Mouse (Mus musculus) adrenal gland, postnatal 36 days (tissue): ENCODE results near the gene Cks1brt. TPM values are rescaled to one million over a fixed set of nuclear protein-coding genes. Genes with fewer than 3 reads are reported as not detected.
"Not testable (repeated sequence)": the region's sequence is repeated elsewhere in the genome, so short reads cannot be mapped to it uniquely, and the experiment has no call there.

Experiments
- DNase-seq, 2 experiments: peaks; one replicate each; pipeline ENCODE4 v3.0.0; 2021; ENCODE audit warnings: mixed read lengths in 1 of 2
- long read RNA-seq, 2 experiments: library from polyadenylated mRNA; stranded (forward); transcript quantifications; one replicate each; pipeline ENCODE4 v2.0.0; 2021; ENCODE audit warnings: borderline sequencing depth in 2 of 2
- microRNA-seq: library from miRNA; unstranded; fragments of <30 nt; microRNA quantifications from one replicate; pipeline ENCODE4 v1.2.0, GENCODE M21; 2021
- total RNA-seq, 2 experiments: library from RNA; stranded (reverse); gene quantifications; 2 replicates each; pipeline ENCODE4 v1.2.3; 2021

Cks1brt gene
- total RNA-seq = not detected
- long read RNA-seq, experiment 1 = 0 reads
- long read RNA-seq, experiment 2 = 0 reads

DNA sequence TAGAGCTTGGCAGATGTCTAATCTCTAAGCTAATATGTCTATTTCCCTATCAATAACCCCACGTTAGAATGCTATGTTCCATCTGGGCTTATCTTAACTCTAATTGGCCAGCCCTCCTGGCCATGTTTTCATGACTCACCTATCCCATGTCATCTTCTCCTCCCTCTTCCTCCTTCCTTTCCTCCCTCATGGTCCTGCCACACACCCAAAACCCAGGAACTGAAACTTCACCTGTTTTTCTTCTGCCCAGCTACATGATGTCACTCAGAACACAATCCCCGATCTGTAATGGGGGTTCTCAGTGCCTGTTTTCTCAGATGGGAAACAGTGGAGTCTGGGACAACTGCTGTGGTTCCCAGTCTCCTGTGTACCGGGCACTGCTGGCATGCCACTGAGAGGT lies at the start of gene Cks1brt:
Cks1brt (plus strand) TSS at position 301 of the 400 bp plus-strand sequence.
- DNase-seq = no peak

DNA sequence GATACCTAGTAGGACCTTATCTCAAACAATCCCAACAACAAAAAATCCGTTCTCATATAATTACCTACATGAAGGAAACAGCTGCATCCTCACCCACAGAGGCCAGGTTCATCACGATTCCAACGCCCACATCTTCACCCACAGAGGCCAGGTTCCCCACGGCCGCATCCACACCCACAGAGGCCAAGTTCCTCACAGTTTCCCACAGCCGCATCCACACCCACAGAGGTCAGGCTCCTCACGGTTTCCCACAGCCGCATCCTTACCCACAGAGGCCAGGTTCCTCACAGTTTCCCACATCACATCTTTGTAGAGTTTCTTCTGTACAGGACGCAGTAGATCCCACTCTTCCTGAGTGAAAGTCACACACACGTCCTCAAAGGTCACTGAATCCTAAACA lies 38.5 kb upstream of the Cks1brt start:
- no peak for DNase-seq

DNA sequence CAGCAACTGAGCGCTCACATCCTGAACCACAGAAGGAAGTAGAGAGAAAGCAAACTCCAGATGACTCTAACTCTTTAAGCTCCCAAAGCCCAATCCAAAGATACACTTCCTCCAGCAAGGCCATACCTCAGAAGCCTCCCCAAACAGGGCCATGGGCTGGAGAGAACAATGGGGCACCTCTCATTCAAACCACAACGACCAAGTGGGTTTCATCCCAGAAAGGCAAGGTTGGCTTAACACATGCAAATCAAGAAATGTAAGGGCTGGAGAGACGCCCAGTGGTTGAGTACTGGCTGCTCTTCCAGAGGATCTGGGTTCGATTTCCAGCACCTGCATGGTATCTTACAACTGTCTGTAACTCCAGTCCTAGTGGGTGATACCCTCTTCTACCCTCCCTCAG lies 36.2 kb upstream of the Cks1brt start:
- DNase-seq = no peak

DNA sequence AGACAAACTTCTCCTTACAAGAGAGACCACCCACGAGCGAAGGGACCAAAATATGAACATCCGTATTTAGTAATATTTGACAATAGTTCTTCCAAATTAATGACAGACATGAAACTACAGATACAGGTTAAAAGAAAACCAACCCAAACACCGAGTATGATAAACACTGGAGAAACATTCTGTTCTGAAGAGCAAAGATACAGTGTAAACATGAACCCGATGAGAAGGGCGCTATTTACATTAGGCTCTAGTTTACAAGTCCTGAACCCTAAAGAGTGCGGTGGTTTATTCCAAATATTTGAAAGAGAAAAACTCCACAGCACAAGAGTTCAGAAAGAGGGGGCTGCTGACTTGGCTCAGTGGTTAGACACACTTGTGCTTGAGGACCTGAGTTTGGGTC lies 34.7 kb upstream of the Cks1brt start:
- no peak for DNase-seq

DNA sequence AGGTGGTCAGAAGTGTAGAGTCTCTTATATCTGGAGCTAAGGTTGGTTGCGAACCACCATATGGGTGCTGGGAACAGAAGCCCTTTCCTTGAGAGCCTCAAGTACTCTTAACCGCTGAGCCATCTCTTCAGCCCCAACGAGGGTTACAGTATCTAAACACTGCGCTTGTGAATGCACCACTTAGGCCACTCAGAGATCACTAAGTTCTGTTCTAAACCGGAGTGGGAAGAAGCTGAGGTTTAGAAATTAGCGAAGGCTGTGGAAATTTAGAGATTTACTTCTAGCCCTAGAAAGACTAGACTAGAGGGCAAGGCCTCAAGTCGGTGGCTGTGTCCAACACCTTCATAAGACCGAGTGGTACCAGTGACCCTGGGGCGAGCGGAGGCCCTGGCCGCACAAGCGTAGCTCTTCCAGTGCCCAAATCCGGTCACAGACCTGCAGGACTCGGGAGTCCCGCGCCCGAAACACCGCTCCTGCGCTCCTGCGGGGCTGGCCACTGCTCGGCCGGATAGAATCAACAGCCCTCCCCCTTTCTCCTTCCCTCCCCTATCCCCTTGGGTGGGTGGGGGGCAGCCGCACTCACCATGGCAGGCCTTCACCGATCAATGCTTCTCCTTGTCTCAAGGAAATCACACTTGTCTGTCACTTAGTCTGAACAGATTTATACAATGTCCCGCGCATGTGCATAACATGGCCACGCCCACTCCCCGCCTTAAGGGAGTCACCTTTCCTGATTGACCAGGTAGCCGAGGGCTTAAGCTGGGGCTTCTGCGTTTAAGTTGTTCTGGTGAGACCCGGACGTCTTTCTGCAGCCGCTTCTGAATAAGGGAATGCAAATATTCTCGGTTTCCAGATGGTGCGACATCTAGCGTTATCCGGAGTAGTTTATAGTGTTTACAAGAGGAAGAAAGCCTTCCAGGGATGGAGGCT lies 32.4 kb upstream of the Cks1brt start:
- DNase-seq = peak; percentile 86 to 88

DNA sequence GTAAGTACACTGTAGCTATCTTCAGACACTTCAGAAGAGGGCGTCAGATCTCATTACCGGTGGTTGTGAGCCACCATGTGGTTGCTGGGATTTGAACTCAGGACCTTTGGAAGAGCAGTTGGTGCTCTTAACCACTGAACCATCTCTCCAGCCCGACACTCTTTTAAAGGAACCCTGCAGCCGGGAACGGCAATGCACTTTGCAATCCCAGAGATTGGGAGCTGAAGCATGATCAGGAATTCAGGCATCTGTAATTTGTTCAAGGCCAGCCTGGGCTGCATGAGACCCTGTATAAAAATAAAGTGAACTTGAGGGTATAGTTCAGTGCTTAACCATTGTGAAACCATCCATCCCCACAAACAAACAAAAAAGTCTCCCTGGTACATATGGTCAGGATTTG lies 31.5 kb upstream of the Cks1brt start:
- DNase-seq = not testable (repeated sequence)

DNA sequence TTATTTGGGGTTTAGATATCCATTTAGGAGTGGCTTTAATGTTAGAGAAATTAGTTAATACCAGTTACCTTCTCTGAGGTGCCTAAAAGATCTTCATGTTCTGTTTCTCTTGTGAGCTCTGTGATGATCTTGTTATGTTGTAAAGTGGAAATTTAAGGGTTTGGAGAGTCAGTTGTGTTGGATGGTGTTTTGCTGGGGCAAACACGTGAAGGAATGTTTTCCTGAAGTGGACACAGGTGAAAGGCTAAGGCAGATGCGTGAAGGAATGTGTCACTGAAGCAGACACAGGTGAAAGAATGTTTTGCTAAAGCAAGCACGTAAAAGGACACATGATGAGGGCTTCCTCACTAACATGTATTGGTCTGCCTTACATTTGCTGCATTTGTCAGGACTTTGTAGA lies 28.7 kb upstream of the Cks1brt start, which contains the start of gene Zfp791:
Zfp791 (minus strand) TSS at position 101 of the 400 bp plus-strand sequence.
- no peak for DNase-seq

DNA sequence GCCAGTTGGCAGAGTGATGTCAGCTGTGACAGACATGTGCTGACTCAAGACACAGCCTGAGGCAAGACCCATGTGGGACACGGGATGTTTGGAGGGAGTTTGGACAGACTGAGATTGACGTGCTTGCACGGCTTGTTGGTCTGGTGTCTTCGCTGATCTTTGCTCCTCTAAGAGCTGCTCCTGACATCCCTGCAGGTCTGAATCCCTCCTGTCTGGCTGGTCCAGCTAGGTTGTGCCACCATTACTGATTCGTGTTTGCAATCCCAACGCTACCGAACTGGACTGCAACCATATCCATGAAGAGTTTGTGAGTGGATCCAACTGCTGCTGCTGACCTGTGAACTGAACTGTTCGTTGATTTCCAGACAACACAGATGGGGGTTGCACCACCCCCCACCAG lies 28.0 kb upstream of the Cks1brt start:
- DNase-seq = no peak

DNA sequence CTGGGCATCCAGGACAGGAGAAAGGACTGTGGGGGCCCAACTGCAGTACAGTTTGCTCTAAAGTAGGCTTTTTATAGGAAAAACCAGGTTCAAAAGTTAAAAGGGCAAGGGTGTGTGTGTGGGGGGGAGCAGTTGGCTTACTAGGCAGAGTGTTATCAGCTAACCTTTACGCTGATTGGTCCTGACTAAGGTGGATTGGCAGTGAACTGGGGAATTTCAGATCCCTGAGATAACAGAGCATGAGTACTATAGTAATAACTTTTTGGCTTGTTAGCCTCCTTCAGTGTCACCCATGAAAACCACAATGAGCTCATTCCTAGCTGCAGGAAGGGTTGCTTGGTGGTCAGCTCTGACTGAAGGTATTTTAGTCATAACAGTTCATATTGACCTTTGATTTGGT lies 19.4 kb upstream of the Cks1brt start:
- DNase-seq = peak; percentile 6 to 26

DNA sequence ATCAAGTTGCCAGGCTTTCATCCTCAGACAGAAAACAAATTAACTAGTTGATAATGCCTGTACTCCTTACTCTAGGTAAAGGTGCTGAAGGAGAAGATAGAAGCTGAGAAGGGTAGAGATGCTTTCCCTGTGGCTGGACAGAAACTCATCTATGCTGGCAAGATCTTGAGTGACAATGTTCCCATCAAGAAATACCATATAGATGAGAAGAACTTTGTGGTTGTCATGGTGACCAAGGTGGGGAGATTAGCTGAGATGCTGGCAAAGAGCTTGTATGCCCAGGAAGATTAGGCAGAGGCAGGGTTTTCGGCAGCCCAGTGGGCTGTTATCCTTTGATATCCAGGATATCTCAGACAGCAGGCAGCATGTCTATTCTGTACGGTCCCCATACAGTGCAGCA lies 16.0 kb upstream of the Cks1brt start:
- DNase-seq = not testable (repeated sequence)

DNA sequence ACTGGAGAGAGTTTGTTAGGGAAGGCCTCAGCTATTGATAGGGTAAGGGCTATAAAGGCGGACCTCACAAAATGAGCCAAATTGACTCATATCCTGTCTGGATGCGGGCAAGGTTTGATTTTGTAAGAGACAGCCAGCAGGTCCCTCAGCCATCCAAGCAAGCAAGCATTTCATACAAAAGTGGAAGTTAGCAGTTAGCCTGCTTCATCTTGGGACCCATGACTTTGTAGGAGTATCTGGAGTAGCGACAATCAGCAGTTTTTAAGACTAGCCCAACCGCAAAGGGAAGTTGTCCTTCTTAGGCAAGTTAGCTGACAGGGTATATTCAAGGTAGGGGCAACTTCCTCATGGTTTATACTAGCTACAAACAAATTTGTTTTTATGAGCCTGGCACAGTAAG lies 9.2 kb upstream of the Cks1brt start:
- DNase-seq = no peak

DNA sequence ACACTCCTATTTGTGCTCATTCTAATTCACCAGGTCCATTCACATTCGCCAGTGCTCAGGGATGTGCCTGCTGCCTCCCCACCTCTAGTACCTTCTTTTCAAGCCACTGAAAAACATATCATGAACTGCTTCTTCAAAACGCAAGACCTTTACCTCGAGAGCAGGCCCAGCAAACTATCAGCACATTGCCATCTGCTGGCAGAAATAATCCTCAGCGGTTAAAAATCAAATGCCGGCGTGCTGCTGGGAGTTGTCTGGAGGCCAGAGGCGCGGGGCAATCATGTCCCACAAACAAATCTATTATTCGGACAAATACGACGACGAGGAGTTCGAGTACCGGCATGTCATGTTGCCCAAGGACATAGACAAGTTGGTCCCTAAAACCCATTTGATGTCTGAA lies 19.6 kb downstream of the Cks1brt start:
- DNase-seq = peak; percentile 48 to 57

DNA sequence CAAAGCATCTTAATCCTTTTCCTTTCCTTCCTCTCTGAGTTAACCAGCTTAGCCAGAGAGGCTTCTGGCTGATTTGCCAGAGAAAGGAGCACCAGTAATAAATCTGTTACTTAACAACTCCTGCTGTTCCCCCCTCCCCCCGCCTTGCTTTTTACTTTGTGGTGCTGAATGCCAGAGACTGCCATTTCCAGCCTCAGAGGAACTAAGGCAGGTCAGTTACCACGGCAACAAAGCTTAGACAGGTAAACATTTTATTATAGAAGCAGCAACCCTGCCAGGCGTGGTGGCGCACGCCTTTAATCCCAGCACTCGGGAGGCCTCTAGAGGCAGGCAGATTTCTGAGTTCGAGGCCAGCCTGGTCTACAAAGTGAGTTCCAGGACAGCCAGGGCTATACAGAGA lies 24.2 kb downstream of the Cks1brt start:
- no peak for DNase-seq

DNA sequence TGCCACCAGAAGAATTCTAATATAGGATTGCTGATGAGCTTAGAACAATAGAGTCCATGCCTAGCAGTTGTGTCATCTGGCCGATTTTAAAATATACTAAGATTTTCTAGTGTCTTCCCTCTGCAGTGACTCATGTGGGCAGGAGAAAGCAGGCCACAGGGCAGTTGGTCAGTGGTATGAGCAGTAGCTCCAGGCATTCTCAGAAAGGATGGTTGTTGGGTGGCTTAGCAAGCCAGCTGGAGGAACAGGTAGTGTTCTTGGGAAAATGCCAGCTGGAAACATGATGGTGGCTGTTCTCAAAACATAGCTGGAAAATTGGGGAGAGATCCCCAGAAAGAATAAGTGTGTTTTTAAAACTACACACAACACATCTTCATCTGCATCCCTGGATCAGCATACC lies 40.6 kb downstream of the Cks1brt start:
- DNase-seq = no peak

DNA sequence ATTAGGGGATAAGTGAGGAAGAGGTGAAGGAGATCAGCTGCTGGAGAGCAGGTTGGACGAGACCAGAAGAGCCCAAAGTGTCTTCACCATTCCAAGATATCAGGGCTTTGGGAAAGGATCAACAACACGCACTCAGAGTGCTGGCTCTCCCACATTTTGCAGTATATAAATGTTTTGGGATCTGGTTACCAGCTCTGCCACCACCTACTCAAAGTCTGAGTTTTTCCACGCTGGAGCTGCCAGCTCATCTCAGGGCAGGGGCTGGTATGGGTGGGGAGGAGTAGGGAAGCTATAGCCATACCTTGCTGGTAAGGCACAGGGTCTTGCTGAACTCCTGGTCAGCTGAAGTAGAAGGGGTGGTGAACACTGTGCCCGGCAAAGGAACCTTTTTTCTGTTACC lies 68.5 kb downstream of the Cks1brt start:
- DNase-seq = no peak

DNA sequence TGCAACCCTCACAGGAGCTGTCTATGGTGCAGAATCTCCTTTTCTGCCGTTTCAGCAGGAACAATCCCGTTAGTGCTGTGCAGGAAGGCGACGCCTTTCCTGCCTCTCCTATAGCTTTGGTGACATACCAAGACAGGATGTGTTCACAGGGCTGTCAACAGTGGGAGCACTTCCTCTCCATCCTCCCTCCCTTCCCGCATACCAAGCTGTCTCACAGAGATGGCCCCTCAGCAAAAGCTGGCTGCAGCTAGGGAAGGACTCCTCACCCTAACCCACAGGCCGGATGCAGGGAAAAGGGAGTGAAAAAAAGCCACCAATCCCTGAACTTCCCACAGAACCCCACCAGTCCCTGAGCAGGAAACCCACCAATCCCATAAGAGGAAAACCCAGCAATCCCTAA lies 69.3 kb downstream of the Cks1brt start:
- DNase-seq = peak in 1 of 2 experiments; percentile 4

Small RNA genes within 50 kb of the gene (microRNA-seq; reads per million reads assigned to microRNA genes)
- not detected for gene Gm23388

Other genes with a start within 250 kb of the Cks1brt start
- under 1 TPM in 1 of 2 experiments, not detected in 1; 0.20 TPM for gene Klf1, start 250.0 kb upstream of the Cks1brt start, total RNA-seq
- gene Dnase2a, start 243.4 kb upstream of the Cks1brt start, total RNA-seq = 10 to 100 TPM in 1 of 2 experiments, 1 to 10 TPM in 1; 9.5 to 10.3 TPM
- gene Mast1, start 214.6 kb upstream of the Cks1brt start, total RNA-seq = 1 to 10 TPM; 1.0 to 1.3 TPM
- not detected for gene Rtbdn, start 204.9 kb upstream of the Cks1brt start, total RNA-seq
- 1 to 10 TPM in 1 of 2 experiments, not detected in 1; 1.5 TPM for gene Gm49661, start 182.5 kb upstream of the Cks1brt start, total RNA-seq
- gene Prdx2, start 182.3 kb upstream of the Cks1brt start, total RNA-seq = 100 to 1,000 TPM; 651 to 659 TPM
- gene Rnaseh2a, start 182.2 kb upstream of the Cks1brt start, total RNA-seq = 100 to 1,000 TPM; 109 to 136 TPM
- gene Junb, start 173.2 kb upstream of the Cks1brt start, total RNA-seq = 100 to 1,000 TPM in 1 of 2 experiments, 10 to 100 TPM in 1; 71.5 to 139 TPM
- 1 to 10 TPM; 7.0 to 8.2 TPM for gene Hook2, start 161.3 kb upstream of the Cks1brt start, total RNA-seq
- gene Best2, start 137.4 kb upstream of the Cks1brt start, total RNA-seq = not detected
- gene Asna1, start 126.6 kb upstream of the Cks1brt start, total RNA-seq = 10 to 100 TPM; 91.0 to 93.4 TPM
- gene Trir, start 125.1 kb upstream of the Cks1brt start, total RNA-seq = 100 to 1,000 TPM; 157 to 178 TPM
- gene Tnpo2, start 115.0 kb upstream of the Cks1brt start, total RNA-seq = 10 to 100 TPM; 76.4 to 88.2 TPM
- 10 to 100 TPM; 13.0 to 20.5 TPM for gene Fbxw9, start 91.9 kb upstream of the Cks1brt start, total RNA-seq
- gene Gm5741, start 83.9 kb upstream of the Cks1brt start, total RNA-seq = 1 to 10 TPM in 1 of 2 experiments, not detected in 1; 1.2 TPM
- 10 to 100 TPM; 32.2 to 32.7 TPM for gene Dhps, start 80.2 kb upstream of the Cks1brt start, total RNA-seq
- gene Wdr83os, start 71.2 kb upstream of the Cks1brt start, total RNA-seq = 10 to 100 TPM; 69.1 to 79.6 TPM
- gene Wdr83, start 70.6 kb upstream of the Cks1brt start, total RNA-seq = 10 to 100 TPM; 20.5 to 25.5 TPM
- gene Man2b1, start 68.7 kb upstream of the Cks1brt start, total RNA-seq = 10 to 100 TPM; 38.1 to 45.5 TPM
- gene Zfp791, start 28.8 kb upstream of the Cks1brt start, total RNA-seq = 1 to 10 TPM; 1.3 to 1.4 TPM
- gene Olfr371, start 74.1 kb downstream of the Cks1brt start, total RNA-seq = not detected
- gene Orc6, start 147.7 kb downstream of the Cks1brt start, total RNA-seq = 10 to 100 TPM; 17.9 to 18.8 TPM
- gene Vps35, start 147.9 kb downstream of the Cks1brt start, total RNA-seq = 100 to 1,000 TPM; 105 to 108 TPM
- gene Mylk3, start 234.4 kb downstream of the Cks1brt start, total RNA-seq = under 1 TPM; 0.13 to 0.53 TPM